Mouse (Mus musculus): Measurements from ENCODE around the gene 1700022I11Rik.

Gene 1700022I11Rik

GRCm38 (mm10) chr4:42969304-42969703 is at the start of gene 1700022I11Rik:
Gene 1700022I11Rik (plus strand): TSS chr4:42969604.
- no peak for DNase-seq (ENCODE audit: low spot score in 2 of 2)

- DNase-seq (ENCODE audit: low spot score in 2 of 2), result no peak
Observed at GRCm38 (mm10) chr4:42920726-42921125, 48.7 kb upstream of the 1700022I11Rik start.

- DNase-seq (ENCODE audit: low spot score in 2 of 2), result peak in 1 of 2 experiments; percentile 81
Observed at GRCm38 (mm10) chr4:42921536-42921935, 47.9 kb upstream of the 1700022I11Rik start.

- DNase-seq (ENCODE audit: low spot score in 2 of 2), result no peak
Observed at GRCm38 (mm10) chr4:42922056-42922455, 47.3 kb upstream of the 1700022I11Rik start.

GRCm38 (mm10) chr4:42922461-42922860 is 46.9 kb upstream of the 1700022I11Rik start:
- DNase-seq (ENCODE audit: low spot score in 2 of 2), result no peak

GRCm38 (mm10) chr4:42924095-42924710 is 45.2 kb upstream of the 1700022I11Rik start:
- DNase-seq (ENCODE audit: low spot score in 2 of 2), result no peak

GRCm38 (mm10) chr4:42928209-42928608 is 41.2 kb upstream of the 1700022I11Rik start:
- peak in 1 of 2 experiments; percentile 0 for DNase-seq (ENCODE audit: low spot score in 2 of 2)

GRCm38 (mm10) chr4:42928952-42929351 is 40.5 kb upstream of the 1700022I11Rik start:
- peak in 1 of 2 experiments; percentile 1 for DNase-seq (ENCODE audit: low spot score in 2 of 2)

GRCm38 (mm10) chr4:42932229-42932969 is 37.0 kb upstream of the 1700022I11Rik start:
- DNase-seq (ENCODE audit: low spot score in 2 of 2), result peak in 1 of 2 experiments; percentile 0

- no peak for DNase-seq (ENCODE audit: low spot score in 2 of 2)
Observed at GRCm38 (mm10) chr4:42933630-42934029, 35.8 kb upstream of the 1700022I11Rik start.

GRCm38 (mm10) chr4:42941396-42941795 is 28.0 kb upstream of the 1700022I11Rik start:
- no peak for DNase-seq (ENCODE audit: low spot score in 2 of 2)

- DNase-seq (ENCODE audit: low spot score in 2 of 2), result no peak
Observed at GRCm38 (mm10) chr4:42943341-42943740, 26.1 kb upstream of the 1700022I11Rik start.

- no peak for DNase-seq (ENCODE audit: low spot score in 2 of 2)
Observed at GRCm38 (mm10) chr4:42944185-42944584, 25.2 kb upstream of the 1700022I11Rik start.

GRCm38 (mm10) chr4:42945043-42945442 is 24.4 kb upstream of the 1700022I11Rik start:
- DNase-seq (ENCODE audit: low spot score in 2 of 2), result no peak

- DNase-seq (ENCODE audit: low spot score in 2 of 2), result no peak
Observed at GRCm38 (mm10) chr4:42945445-42945844, 24.0 kb upstream of the 1700022I11Rik start.

- peak in 1 of 2 experiments; percentile 69 for DNase-seq (ENCODE audit: low spot score in 2 of 2)
Observed at GRCm38 (mm10) chr4:42945952-42946351, 23.5 kb upstream of the 1700022I11Rik start.

GRCm38 (mm10) chr4:42946733-42947290 is 22.6 kb upstream of the 1700022I11Rik start:
- peak; percentile 94 to 95 for DNase-seq (ENCODE audit: low spot score in 2 of 2)

- DNase-seq (ENCODE audit: low spot score in 2 of 2), result peak in 1 of 2 experiments; percentile 60
Observed at GRCm38 (mm10) chr4:42948527-42948926, 20.9 kb upstream of the 1700022I11Rik start.

- DNase-seq (ENCODE audit: low spot score in 2 of 2), result no peak
Observed at GRCm38 (mm10) chr4:42949051-42949675, 20.2 kb upstream of the 1700022I11Rik start.

GRCm38 (mm10) chr4:42949676-42950051 is 19.7 kb upstream of the 1700022I11Rik start, which contains the start of gene Dnajb5:
Gene Dnajb5 (plus strand): TSS chr4:42949814.
- peak; percentile 98 to 99 for DNase-seq (ENCODE audit: low spot score in 2 of 2)

GRCm38 (mm10) chr4:42950065-42950558 is 19.3 kb upstream of the 1700022I11Rik start:
- peak; percentile 88 to 91 for DNase-seq (ENCODE audit: low spot score in 2 of 2)
